Mouse (Mus musculus) neutrophil, adult 5-6 weeks (primary cell): ENCODE measurements at regions not wholly inside any gene's neighbourhood (a gene's known extent, or its start where the extent isn't known, plus 50 kb on each side); places are given as distances from the start of the nearest gene placed in this dataset.

ENCODE experiments used
- ATAC-seq: fragments of 151-379, 151-347 bp; 2 replicates; pipeline ENCODE4 v1.8.0; 2017; ENCODE audit warnings: mild to moderate bottlenecking, moderate TSS enrichment; ENCODE audit not compliant: insufficient number of reproducible peaks, poor library complexity, low FRiP score, severe bottlenecking; ENCODE audit errors: extremely low read depth

DNA sequence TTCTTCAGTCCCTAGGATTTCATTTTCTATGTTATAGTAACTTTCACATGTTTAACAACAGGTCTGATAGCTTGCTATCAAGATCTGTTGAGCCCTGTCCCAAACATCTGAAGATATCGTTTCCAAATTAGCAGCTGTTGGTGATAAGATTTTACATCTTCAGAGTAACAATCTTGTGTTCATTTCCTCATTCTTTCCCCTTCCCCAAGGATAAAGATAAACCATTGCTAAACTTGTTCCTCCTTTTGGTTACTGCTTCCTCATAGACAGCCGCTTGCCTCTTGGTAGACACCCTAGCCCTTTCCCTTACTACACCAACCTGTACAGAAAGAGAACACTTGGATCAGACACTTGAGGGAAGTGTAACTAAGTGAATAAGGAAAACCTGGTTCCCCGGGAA is 58.6 kb downstream of the Kcnrg start:
- ATAC-seq = peak; percentile 46; the same call in 1 of the 2 replicates

DNA sequence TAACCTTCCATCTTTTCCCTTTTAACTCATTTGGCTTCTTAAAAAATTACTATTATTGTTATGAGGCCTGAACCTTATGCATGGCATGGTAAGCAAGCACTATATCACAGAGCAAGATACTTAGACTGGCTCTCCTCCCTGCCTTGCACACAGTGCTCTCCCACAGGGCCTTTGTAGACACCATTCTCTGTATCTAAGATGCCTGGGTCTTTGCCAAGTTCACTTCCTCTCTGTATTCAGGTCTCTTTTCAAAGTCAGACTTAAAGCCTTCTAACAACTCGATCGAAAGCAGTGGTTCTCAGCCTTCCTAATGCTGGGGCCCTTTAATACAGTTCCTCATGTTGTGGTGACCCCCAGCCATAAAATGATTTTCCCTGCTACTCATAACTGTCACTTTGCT is 65.9 kb downstream of the Kcnrg start:
- ATAC-seq = no peak

DNA sequence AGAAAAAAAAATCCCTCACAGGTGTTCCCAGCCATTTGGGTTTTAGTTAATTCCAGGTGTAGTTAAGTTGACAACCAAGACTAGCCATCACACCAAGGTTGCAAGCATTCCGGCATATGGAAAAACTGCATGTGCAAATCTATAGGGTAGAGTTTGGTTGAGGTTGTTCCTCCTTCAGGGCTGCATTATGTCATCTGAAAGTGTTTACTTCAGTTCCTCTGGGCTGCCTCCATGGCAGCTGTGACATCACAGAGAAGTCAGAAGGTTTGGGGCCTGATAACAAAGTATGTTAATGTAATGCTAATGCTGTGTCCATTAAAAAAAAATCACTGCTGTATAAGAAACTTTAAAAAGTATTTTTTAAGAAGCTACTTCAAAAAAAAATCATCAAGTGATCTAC is 70.8 kb downstream of the Kcnrg start:
- ATAC-seq = no peak

DNA sequence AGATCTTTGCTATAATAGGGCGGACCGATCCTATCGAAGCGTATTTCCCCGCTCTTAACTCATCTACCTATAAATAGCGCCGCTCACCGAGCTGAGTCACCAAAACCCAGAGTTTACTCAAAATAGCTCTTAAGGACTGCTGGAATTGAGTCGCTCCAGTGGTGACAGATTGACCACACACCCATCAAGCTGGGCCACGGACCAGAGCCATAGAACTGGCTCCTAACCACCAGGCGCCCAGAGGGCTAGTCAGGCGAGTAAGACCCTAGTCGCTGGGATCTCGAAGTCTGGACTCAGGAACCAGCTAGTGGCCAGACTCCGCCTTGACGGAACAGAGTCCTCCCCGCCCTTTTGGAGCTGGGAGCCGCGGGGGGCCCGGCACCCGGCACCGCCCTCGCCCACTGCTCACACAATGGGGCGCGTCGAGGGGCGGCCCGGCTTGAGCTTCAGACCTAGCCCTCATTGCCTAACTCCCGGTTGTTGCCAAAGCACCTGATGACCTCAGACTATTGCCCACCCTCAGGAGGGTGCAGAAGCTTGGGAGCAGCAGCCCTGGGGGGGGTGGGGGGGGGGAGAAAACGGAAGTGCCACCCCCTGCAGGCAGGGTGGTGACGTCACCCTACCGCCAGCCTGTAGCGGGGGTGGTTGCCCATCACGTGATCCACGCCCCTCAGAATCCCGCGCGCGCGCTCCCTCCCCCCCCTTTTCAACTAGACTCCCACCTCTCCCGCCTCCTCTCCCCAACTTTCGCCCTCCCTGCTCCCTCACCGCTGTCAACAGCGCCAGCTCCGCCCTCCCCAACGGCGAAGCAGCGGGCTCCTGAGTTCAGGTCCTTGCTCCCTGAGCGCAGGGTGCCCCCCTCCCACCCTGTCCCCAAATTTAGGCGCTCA is 73.8 kb downstream of the Kcnrg start:
- peak; percentile 34 for ATAC-seq

DNA sequence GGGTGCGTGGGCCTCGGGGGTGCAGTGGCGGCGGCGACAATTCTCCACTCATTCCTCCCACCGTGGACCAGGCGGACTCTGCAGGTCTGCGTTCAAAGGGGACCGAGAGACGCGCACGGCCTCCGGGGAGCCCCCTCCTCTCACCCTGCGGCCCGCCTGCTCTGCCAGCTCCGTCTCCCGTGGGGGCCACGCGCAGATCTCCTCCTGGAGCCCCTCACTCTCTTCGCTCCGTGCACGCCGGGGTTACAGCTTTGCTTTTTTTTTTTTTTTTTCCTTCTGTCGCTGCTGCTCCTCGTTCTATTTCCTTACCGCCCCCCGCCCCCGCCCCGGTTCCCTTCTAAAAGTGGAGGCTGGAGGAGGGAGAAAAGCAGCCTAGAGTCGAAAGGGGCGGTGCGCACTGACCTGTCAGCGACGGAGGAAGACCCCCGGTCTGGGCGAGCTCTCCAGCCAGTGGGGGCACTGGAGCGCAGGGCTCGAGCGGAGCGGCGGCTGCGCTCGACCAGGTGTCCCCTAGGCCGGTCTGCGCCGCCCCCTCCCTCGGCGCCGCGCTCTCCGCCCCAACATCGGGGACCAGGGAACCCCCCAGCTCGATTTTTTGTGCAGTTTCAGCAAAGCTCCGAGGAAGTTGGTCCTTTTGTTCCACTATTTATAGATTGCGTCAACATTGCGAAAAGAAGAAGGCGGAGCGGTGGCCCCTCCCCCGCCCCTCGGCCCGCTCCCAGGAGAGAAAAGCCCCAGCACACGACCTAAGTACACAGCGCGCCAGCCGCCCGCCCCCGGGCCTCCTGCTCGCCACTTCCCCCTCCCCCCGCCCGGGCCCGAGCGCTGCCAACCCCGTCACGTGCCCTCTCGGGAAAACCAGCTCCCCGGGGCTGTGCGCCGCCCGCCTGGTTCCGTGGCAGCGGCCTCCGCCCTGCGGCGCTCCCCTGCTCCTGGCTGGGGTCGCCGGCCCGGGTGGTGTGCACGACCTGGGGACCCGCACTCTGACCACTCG is 74.7 kb downstream of the Kcnrg start:
- ATAC-seq = peak; percentile 55

DNA sequence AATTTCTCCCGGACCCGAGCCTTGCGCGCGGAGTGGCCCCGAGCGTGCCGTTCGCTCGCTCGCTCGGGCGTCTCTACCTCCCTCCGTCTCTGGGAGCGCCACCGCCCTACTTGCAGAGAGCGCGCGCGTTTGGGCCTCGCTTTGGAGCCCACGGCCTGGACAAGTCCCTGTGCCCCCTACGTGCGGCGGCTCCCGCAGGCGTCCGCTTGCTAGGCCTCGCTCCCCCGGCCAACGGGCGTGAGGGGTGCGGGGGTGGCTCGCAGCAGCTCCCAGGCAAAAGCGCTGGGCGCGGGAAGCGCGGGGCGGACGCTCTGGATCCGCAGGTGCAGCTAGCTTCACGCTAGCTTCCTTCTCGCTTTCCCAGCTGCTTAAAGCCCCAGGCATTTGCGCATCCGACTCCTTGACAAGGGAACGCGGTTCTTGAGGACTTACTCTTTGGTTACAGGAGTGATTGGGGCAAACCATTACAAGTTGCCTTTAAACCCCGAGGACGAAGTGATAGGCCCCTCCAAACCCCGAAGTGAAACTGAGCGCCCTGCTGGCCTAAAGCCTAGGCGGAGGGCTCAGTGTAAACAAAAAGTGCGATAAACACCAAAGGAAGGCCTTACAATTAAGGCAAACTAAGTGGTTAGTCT is 75.6 kb downstream of the Kcnrg start:
- 0 out of 2 replicates have a peak, but pooled peaks have one; percentile 4 for ATAC-seq

DNA sequence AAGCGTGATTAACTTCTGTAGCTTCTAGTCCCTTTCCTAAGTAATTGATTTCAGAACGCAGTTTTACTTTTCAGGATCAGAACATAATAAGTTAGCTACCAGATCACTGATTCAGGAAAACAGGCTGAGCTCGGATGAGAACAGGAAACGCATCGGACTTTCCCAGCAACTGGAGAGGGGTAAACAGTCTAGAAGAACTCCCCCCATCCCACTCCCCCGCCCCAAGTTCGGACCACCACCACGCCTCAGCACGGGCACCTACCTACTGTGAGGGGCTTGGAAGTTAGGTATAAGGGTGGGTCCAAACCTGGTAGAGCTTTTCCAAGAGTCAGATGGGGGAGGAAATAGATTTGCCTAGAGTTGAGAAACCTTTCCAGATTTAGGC is 76.1 kb downstream of the Kcnrg start:
- no peak for ATAC-seq

GRCm38 (mm10) chr14:61683791-61684411 is 76.6 kb downstream of the Kcnrg start:
- ATAC-seq = no peak

DNA sequence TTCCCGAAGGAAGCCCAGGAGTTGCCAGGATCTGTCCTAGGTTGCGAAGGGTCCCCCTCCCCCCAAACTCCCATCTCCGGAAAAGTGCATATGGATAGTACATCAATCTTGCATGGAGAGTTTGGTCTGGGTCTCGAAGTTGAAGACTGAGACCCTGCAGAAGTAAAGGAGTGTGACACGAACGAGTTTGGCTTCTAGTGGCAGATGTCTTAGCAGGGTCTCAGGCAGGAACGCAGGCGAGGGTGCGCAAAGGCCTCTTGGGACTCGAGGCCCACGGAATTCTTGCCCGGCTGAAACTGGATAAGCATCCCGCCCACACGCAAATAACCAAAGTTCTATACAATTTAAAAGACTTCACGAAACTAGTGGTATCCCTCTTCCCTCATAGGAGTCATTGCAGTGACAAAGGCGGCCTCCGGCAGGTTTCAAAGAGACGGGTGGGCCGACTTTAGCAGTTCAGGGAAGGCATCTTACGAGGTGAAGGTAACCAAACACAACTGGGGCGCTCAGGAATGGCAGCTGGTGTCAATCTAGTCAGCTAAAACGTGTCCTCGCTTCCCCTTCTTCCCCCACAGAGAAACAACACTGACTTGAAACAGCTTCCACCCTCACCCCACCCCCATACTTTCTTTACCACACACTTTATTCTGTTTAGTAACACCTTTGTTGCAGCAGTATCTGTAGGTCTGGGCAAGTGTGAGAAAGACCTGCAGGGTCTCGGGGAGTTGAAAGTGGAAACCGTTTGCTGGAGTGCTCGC is 77.4 kb downstream of the Kcnrg start:
- ATAC-seq = no peak

- ATAC-seq = no peak
Observed at GRCm38 (mm10) chr14:61685231-61685800, 78.1 kb downstream of the Kcnrg start.

GRCm38 (mm10) chr14:61686101-61686691 is 78.9 kb downstream of the Kcnrg start:
- ATAC-seq = no peak

- no peak for ATAC-seq
Observed at GRCm38 (mm10) chr14:61686821-61687341, 79.6 kb downstream of the Kcnrg start.

DNA sequence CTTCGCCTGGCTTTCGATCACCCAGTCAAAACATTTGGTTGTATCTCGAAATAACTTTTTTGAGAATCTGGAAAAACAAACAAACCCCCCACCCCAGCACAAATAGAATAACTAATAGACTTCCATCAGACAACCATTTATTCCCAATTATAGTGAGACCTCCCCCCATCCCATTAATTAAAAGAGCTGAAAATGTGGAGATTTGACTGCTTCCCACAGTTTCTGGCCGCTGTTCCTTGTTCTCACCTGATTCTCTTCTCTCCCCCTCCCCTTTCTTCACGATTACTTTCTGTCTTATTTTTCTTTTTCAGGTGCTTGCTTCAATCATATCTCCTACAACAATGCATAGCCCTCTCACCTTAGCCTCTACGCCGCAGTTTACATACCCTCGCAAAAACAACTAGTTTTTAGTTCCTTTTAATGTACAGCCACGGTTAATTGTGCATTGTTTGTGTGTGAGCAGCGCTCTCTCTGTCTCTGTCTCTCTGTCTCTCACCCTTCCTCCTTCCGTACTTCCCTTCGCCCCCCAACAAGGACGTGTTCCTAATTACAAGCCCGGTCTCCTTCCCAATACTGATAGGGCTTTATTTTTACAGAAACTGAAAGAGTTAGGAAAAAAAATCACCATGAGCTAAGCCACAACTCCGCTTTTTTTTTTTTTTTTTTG is 80.2 kb downstream of the Kcnrg start:
- ATAC-seq = no peak

GRCm38 (mm10) chr14:61688013-61688520 is 80.8 kb downstream of the Kcnrg start:
- no peak for ATAC-seq

GRCm38 (mm10) chr14:61688666-61689065 is 81.4 kb downstream of the Kcnrg start:
- ATAC-seq = no peak

GRCm38 (mm10) chr14:61689281-61689680 is 82.0 kb downstream of the Kcnrg start:
- ATAC-seq = no peak; the same call in 1 of the 2 replicates

DNA sequence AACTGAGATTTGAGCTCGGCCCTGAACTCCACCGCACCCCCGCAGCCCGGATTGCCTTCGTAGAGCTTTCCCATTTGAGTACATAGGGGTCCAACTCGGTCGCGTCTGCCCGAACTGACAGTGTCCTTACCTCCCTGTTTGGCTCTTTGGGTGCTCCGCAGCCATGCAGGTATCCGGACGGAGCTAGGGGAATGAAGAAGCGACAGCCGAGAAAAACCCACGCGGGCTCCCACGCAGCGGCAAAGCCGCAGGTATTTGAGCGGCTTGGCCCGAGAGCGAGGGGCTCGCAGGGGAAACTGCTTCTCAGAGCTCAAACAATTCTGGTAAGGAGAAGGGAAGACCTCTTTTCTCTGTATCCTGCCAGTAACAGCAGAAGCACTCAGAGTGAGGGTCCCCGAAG is 82.5 kb downstream of the Kcnrg start:
- no peak for ATAC-seq
